Mouse (Mus musculus): ENCODE measurements around the gene Dmxl2. TPM values are rescaled to one million over a fixed set of nuclear protein-coding genes. Genes with fewer than 3 reads are reported as not detected.

The Dmxl2 gene
- polyA plus RNA-seq, 1 experiment from 2014 or later, result 4.0 TPM

- Histone ChIP-seq H3K9ac (ENCODE audit: low read length) (no peak overlapping the region), H3K36me3 (ENCODE audit: control insufficient read depth, insufficient read depth, low read length) (no peaks in the 10 kb centered on the region), H3K4me2 (ENCODE audit: low read depth, low read length) (no peak overlapping the region), H3K4me1 (ENCODE audit: control insufficient read depth, insufficient read depth, low read length) (no peaks in the 10 kb centered on the region), H3K27me3 (ENCODE audit: control insufficient read depth, insufficient read depth, low read length) (no peaks in the 10 kb centered on the region), H3K4me3 (replicated peaks; ENCODE audit: low read length) (no peak overlapping the region), H3K9me3 (replicated peaks; ENCODE audit: control insufficient read depth, low read length) (no peaks in the 10 kb centered on the region), H3K27ac (ENCODE audit: low read length) (no peak overlapping the region)
- WGBS, result 35% methylated on average over 8 of the region's 8 CpGs
- no peak for ATAC-seq (ENCODE audit: insufficient read depth, low FRiP score)
Observed at GRCm38 (mm10) chr9:54323456-54323855, 178.0 kb downstream of the Dmxl2 start.

GRCm38 (mm10) chr9:54316363-54316762 lies 185.1 kb downstream of the Dmxl2 start:
- WGBS, result 68% methylated on average over 9 of the region's 9 CpGs

More at GRCm38 (mm10) chr9:54316363-54316762, 185.1 kb downstream of the Dmxl2 start:
- Histone ChIP-seq H3K4me3 (replicated peaks; ENCODE audit: low read length) (no peak overlapping the region), H3K27ac (ENCODE audit: low read length) (no peak overlapping the region), H3K36me3 (ENCODE audit: control insufficient read depth, insufficient read depth, low read length) (no peaks in the 10 kb centered on the region), H3K9ac (ENCODE audit: low read length) (no peak overlapping the region), H3K4me2 (ENCODE audit: low read depth, low read length) (no peak overlapping the region), H3K4me1 (ENCODE audit: control insufficient read depth, insufficient read depth, low read length) (no peaks in the 10 kb centered on the region), H3K9me3 (replicated peaks; ENCODE audit: control insufficient read depth, low read length) (no peaks in the 10 kb centered on the region), H3K27me3 (ENCODE audit: control insufficient read depth, insufficient read depth, low read length) (no peaks in the 10 kb centered on the region)
- ATAC-seq (ENCODE audit: insufficient read depth, low FRiP score), result no peak

Other genes with a start within 250 kb of the Dmxl2 start
- not detected in 2 replicates for gene Cyp19a1, start 233.5 kb downstream of the Dmxl2 start, polyA plus RNA-seq (2015; fragmentation: Nextera tagmentation; extraction: Ambion mirVana)
- gene Gldn, start 215.1 kb downstream of the Dmxl2 start, polyA plus RNA-seq (2015; fragmentation: Nextera tagmentation; extraction: Ambion mirVana), result 0.05 TPM in 1 of 2 replicates, not detected in the other
- gene Sh2d7, start 37.4 kb upstream of the Dmxl2 start, polyA plus RNA-seq (2015; fragmentation: Nextera tagmentation; extraction: Ambion mirVana), result not detected in 2 replicates
- 7.5 and 8.5 TPM in 2 replicates for gene Cib2, start 58.6 kb upstream of the Dmxl2 start, polyA plus RNA-seq (2015; fragmentation: Nextera tagmentation; extraction: Ambion mirVana)
- gene Idh3a, start 84.7 kb upstream of the Dmxl2 start, polyA plus RNA-seq (2015; fragmentation: Nextera tagmentation; extraction: Ambion mirVana), result 112 and 146 TPM in 2 replicates
- gene Acsbg1, start 160.2 kb upstream of the Dmxl2 start, polyA plus RNA-seq (2015; fragmentation: Nextera tagmentation; extraction: Ambion mirVana), result 11.4 and 20.9 TPM in 2 replicates
- gene Dnaja4, start 197.2 kb upstream of the Dmxl2 start, polyA plus RNA-seq (2015; fragmentation: Nextera tagmentation; extraction: Ambion mirVana), result 6.2 and 6.5 TPM in 2 replicates
- 148 and 151 TPM in 2 replicates for gene Wdr61, start 232.9 kb upstream of the Dmxl2 start, polyA plus RNA-seq (2015; fragmentation: Nextera tagmentation; extraction: Ambion mirVana)

Data from stomach, embryonic 16.5 days (tissue).